Mouse (Mus musculus) lung, adult 18-20 months (tissue): Measurements from ENCODE around the gene Olfr70.

Experiments
- DNase-seq, 2 experiments: peaks; one replicate each; pipeline ENCODE4 v3.0.0; 2022; ENCODE audit warnings: mixed read lengths in 2 of 2

Gene Olfr70

GRCm38 (mm10) chr4:43709869-43710268 lies 9.3 kb upstream of the Olfr70 start, which contains the start of gene Olfr71:
TSS of gene Olfr71 (minus strand) at chr4:43710255.
- DNase-seq: peak; percentile 84 to 87

- peak in 1 of 2 experiments; percentile 32 for DNase-seq
Measured at GRCm38 (mm10) chr4:43705991-43706390, 5.4 kb upstream of the Olfr70 start.

- DNase-seq: peak in 1 of 2 experiments; percentile 19
Measured at GRCm38 (mm10) chr4:43703851-43704250, 3.2 kb upstream of the Olfr70 start.

- no peak for DNase-seq
Measured at GRCm38 (mm10) chr4:43703439-43703838, 2.8 kb upstream of the Olfr70 start.

- peak in 1 of 2 experiments; percentile 38 for DNase-seq
Measured at GRCm38 (mm10) chr4:43696561-43696960, 4.0 kb downstream of the Olfr70 start.

- DNase-seq: peak; percentile 69 to 81
Measured at GRCm38 (mm10) chr4:43695249-43695671, 5.3 kb downstream of the Olfr70 start.

- no peak for DNase-seq
Measured at GRCm38 (mm10) chr4:43694439-43695248, 6.0 kb downstream of the Olfr70 start.

GRCm38 (mm10) chr4:43693806-43694241 lies 6.8 kb downstream of the Olfr70 start:
- DNase-seq: peak; percentile 63 to 72

GRCm38 (mm10) chr4:43691026-43691425 lies 9.6 kb downstream of the Olfr70 start:
- no peak for DNase-seq

GRCm38 (mm10) chr4:43690021-43690420 lies 10.6 kb downstream of the Olfr70 start:
- no peak for DNase-seq

GRCm38 (mm10) chr4:43679416-43680043 lies 21.1 kb downstream of the Olfr70 start:
- DNase-seq: no peak

- no peak for DNase-seq
Measured at GRCm38 (mm10) chr4:43678541-43678940, 22.1 kb downstream of the Olfr70 start.

- DNase-seq: no peak
Measured at GRCm38 (mm10) chr4:43675608-43676007, 25.0 kb downstream of the Olfr70 start.

- DNase-seq: no peak
Measured at GRCm38 (mm10) chr4:43674974-43675373, 25.6 kb downstream of the Olfr70 start.

GRCm38 (mm10) chr4:43673703-43674102 lies 26.9 kb downstream of the Olfr70 start:
- peak; percentile 30 to 55 for DNase-seq

- peak; percentile 83 to 89 for DNase-seq
Measured at GRCm38 (mm10) chr4:43672070-43672469, 28.5 kb downstream of the Olfr70 start.

GRCm38 (mm10) chr4:43669428-43669794 lies 31.2 kb downstream of the Olfr70 start:
- peak; percentile 83 to 85 for DNase-seq

- peak; percentile 92 for DNase-seq
Measured at GRCm38 (mm10) chr4:43668782-43669427, 31.7 kb downstream of the Olfr70 start, which contains the start of the genes Tmem8b and Fam221b. TSS of gene Tmem8b (plus strand) at chr4:43668971. TSS of gene Fam221b (minus strand) at chr4:43669145.

GRCm38 (mm10) chr4:43666412-43666811 lies 34.2 kb downstream of the Olfr70 start:
- no peak for DNase-seq

- no peak for DNase-seq
Measured at GRCm38 (mm10) chr4:43657146-43657545, 43.5 kb downstream of the Olfr70 start.

- peak; percentile 97 for DNase-seq
Measured at GRCm38 (mm10) chr4:43656339-43657109, 44.1 kb downstream of the Olfr70 start, which contains the start of gene Hint2. TSS of gene Hint2 (minus strand) at chr4:43656466.

GRCm38 (mm10) chr4:43655656-43656338 lies 44.8 kb downstream of the Olfr70 start:
- DNase-seq: no peak
